Mouse (Mus musculus) lung, embryonic 14.5 days (tissue): ENCODE measurements at regions not wholly inside any gene's neighbourhood (a gene's known extent, or its start where the extent isn't known, plus 50 kb on each side); places are given as distances from the start of the nearest gene placed in this dataset.

Experiments used
- ATAC-seq: fragments of 200-750 bp; cut with Nextera tagmentation; 2 replicates; pipeline ENCODE4 v1.8.0; 2017; ENCODE audit warnings: mild to moderate bottlenecking, moderate TSS enrichment, moderate library complexity; ENCODE audit not compliant: insufficient read depth
- DNase-seq: peaks from one replicate; pipeline ENCODE4 v3.0.0-alpha.2; 2015
- H3K27ac ChIP-seq: fragments of 300-500 bp; sonication (generic); 2 replicates; pipeline ENCODE4 v1.5.1; 2014; ENCODE audit warnings: low read depth, mild to moderate bottlenecking, moderate library complexity
- H3K27me3 ChIP-seq: fragments of 300-500 bp; sonication (generic); 2 replicates; pipeline ENCODE4 v1.6.1; 2014; ENCODE audit warnings: low read length, control low read depth; ENCODE audit not compliant: insufficient read depth
- H3K36me3 ChIP-seq: fragments of 300-500 bp; sonication (generic); 2 replicates; pipeline ENCODE4 v1.6.1; 2014; ENCODE audit warnings: control low read depth; ENCODE audit not compliant: insufficient read depth
- H3K4me1 ChIP-seq: fragments of 300-500 bp; sonication (generic); 2 replicates; pipeline ENCODE4 v1.6.1; 2014; ENCODE audit warnings: antibody characterized with exemption, control low read depth; ENCODE audit not compliant: insufficient read depth
- H3K4me2 ChIP-seq: fragments of 300-500 bp; sonication (generic); 2 replicates; pipeline ENCODE4 v1.6.1; 2014; ENCODE audit warnings: mild to moderate bottlenecking
- H3K4me3 ChIP-seq: fragments of 300-500 bp; sonication (generic); 2 replicates; pipeline ENCODE4 v1.5.1; 2014; ENCODE audit warnings: low read depth, low read length
- H3K9ac ChIP-seq: fragments of 300-500 bp; sonication (generic); 2 replicates; pipeline ENCODE4 v1.6.1; 2014
- H3K9me3 ChIP-seq: fragments of 300-500 bp; sonication (generic); 2 replicates; pipeline ENCODE4 v1.6.1; 2016; ENCODE audit warnings: low read depth, low read length, control low read depth
- CTCF ChIP-seq: IDR thresholded peaks from 2 replicates; pipeline ENCODE4 v1.5.1; 2016; ENCODE audit warnings: antibody characterized with exemption, low read depth
- WGBS: fragments of 180-500 bp; shearing (Covaris S2); extraction: QIAGEN DNeasy Blood & Tissue Kit; methylation state at CpG from one replicate; pipeline ENCODE4 v1.1.7; 2014; 5-methylcytosine and 5-hydroxymethylcytosine counted together

GRCm38 (mm10) chr3:124633372-124633771, 52.5 kb upstream of the 1700003H04Rik start:
- ATAC-seq (no peak), DNase-seq (no peak)
- no peaks in the 10 kb centered on the region for H3K9me3 ChIP-seq
- 86% methylated on average over 2 of the region's 2 CpGs for WGBS
- no peaks in the 10 kb centered on the region for H3K36me3 ChIP-seq
- no peak overlapping the region for H3K4me2 ChIP-seq
- H3K9ac ChIP-seq: no peak overlapping the region
- TF ChIP-seq CTCF: no peak
- H3K27ac ChIP-seq: no peak overlapping the region
- no peaks in the 10 kb centered on the region for H3K4me1 ChIP-seq
- H3K4me3 ChIP-seq: no peak overlapping the region
- H3K27me3 ChIP-seq: no peaks in the 10 kb centered on the region
